Mouse (Mus musculus): ENCODE measurements around the gene Gpi1. TPM values are rescaled to one million over a fixed set of nuclear protein-coding genes. Genes with fewer than 3 reads are reported as not detected.
"Not testable (repeated sequence)": the region's sequence is repeated elsewhere in the genome, so short reads cannot be mapped to it uniquely, and the experiment has no call there.

The Gpi1 gene
- total and polyA plus RNA-seq, 3 experiments: 270 to 1,355 (median 727) TPM

DNA sequence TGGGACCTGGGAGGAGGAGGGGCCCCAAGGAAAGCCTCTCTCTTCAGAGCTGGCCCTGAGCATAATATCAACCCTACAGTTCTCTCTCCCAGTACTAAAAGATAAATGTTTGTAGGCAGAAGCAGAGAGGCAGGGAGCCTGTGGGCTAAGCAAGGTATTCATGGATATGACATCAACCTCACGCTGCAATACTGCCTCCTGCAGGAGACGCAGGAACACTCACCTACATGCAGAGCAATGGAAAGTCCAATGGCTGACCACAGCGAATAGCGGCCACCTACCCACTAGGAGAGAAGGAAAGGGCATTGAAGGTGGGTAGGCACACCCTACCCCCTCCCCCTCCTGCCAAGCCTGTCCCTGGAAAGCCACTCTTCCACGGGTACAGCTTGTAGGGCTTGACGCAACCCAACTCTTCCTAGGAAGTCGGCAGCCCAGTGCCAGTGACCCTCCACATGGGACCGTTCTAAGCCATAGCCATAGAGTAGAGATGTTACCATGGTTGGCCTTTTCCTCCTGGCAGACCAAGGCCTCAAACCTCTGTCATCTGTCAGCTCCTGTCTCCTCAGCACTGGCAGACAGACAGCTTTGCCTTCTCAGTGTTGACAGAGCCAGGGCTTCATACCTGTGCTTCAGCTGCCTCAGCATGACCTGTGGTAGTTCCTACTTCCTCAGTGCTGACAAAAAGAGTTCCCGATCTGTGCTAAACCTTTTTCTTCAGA is 21.9 kb downstream of the Gpi1 start:
- no peaks in the 10 kb centered on the region for H3K79me2 ChIP-seq (ENCODE audit: control insufficient read depth, insufficient read depth, low read length, poor library complexity)
- H3K4me1 ChIP-seq (ENCODE audit: control insufficient read depth in 1 of 2, insufficient read depth in 2 of 2, low read length in 2 of 2): no peaks in the 10 kb centered on the region
- peaks cover 0 to 9% of the 10 kb centered on the region in 2 experiments; a peak in 2 of 4 replicates for H3K36me3 ChIP-seq (ENCODE audit: control insufficient read depth in 1 of 2, insufficient read depth in 2 of 2, low read length in 2 of 2)
- no peak overlapping the region for H3K27ac ChIP-seq (ENCODE audit: control insufficient read depth, low read depth, low read length)
- H3K27me3 ChIP-seq (ENCODE audit: control insufficient read depth in 1 of 2, insufficient read depth in 2 of 2, low read length in 2 of 2): no peaks in the 10 kb centered on the region
- H3K9me3 ChIP-seq (replicated peaks; ENCODE audit: insufficient read depth, low read length): no peaks in the 10 kb centered on the region
- H3K9ac ChIP-seq (ENCODE audit: control insufficient read depth, low read depth, low read length, poor library complexity, severe bottlenecking): no peak overlapping the region
- H3K4me3 ChIP-seq (ENCODE audit: control insufficient read depth in 1 of 2, insufficient read depth in 1 of 2, low read depth in 2 of 2, low read length in 2 of 2): no peak overlapping the region
- DNase-seq (ENCODE audit: low read depth, low spot score): no peak
- TF ChIP-seq POLR2AphosphoS2 (IDR thresholded peaks at IDR 0.05; ENCODE audit: low read length): no peak
- peak; percentile 31 to 40 (median 40); a peak in 4 of 6 replicates for TF ChIP-seq CTCF (IDR thresholded peaks at IDR 0.05 in 2 of 3, conservative IDR thresholded peaks at IDR 0.05 in 1 of 3; ENCODE audit: control insufficient read depth in 1 of 3, insufficient read depth in 1 of 3, low read depth in 2 of 3, low read length in 3 of 3, poor library complexity in 1 of 3, severe bottlenecking in 1 of 3)

DNA sequence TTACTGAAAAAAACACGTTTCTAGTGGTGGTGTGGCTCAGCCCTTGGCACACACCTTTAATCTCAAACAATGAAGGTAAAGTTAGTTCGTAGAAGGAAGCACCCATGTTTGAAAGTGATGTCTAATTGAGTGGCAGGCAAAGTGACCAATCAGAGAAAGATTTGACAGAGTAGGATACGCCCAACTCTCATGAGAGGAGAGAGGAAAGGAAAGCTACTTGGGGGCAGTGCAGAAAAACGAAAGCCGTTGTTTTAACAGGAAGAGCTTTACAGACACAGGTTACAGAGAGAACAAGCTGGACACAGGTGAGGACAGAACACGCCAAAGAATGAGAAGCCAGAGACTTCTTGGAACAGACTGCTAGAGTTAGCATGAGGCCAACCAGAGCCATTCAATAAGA is 23.8 kb downstream of the Gpi1 start:
- Histone ChIP-seq H3K27ac (ENCODE audit: control insufficient read depth, low read depth, low read length) (no peak overlapping the region), H3K4me1 (ENCODE audit: control insufficient read depth in 1 of 2, insufficient read depth in 2 of 2, low read length in 2 of 2) (no peaks in the 10 kb centered on the region), H3K27me3 (ENCODE audit: control insufficient read depth in 1 of 2, insufficient read depth in 2 of 2, low read length in 2 of 2) (no peaks in the 10 kb centered on the region), H3K9ac (ENCODE audit: control insufficient read depth, low read depth, low read length, poor library complexity, severe bottlenecking) (no peak overlapping the region), H3K36me3 (ENCODE audit: control insufficient read depth in 1 of 2, insufficient read depth in 2 of 2, low read length in 2 of 2) (peaks cover 0 to 11% of the 10 kb centered on the region in 2 experiments; a peak in 2 of 4 replicates), H3K79me2 (ENCODE audit: control insufficient read depth, insufficient read depth, low read length, poor library complexity) (no peaks in the 10 kb centered on the region), H3K9me3 (replicated peaks; ENCODE audit: insufficient read depth, low read length) (no peaks in the 10 kb centered on the region), H3K4me3 (ENCODE audit: control insufficient read depth in 1 of 2, insufficient read depth in 1 of 2, low read depth in 2 of 2, low read length in 2 of 2) (no peak overlapping the region)
- TF ChIP-seq USF1 (IDR thresholded peaks at IDR 0.05; ENCODE audit: low read depth, low read length) (no peak), UBTF (IDR thresholded peaks at IDR 0.05; ENCODE audit: borderline replicate concordance, insufficient read depth, low read depth, low read length) (no peak), ZC3H11A (IDR thresholded peaks at IDR 0.05; ENCODE audit: low read depth, low read length) (no peak), CHD1 (IDR thresholded peaks at IDR 0.05; ENCODE audit: low read depth, low read length) (no peak), GABPA (IDR thresholded peaks at IDR 0.05; ENCODE audit: low read depth, low read length) (no peak), GATA1 (IDR thresholded peaks at IDR 0.05; ENCODE audit: low read depth, low read length) (no peak)
- no peak for DNase-seq (ENCODE audit: low read depth, low spot score)

DNA sequence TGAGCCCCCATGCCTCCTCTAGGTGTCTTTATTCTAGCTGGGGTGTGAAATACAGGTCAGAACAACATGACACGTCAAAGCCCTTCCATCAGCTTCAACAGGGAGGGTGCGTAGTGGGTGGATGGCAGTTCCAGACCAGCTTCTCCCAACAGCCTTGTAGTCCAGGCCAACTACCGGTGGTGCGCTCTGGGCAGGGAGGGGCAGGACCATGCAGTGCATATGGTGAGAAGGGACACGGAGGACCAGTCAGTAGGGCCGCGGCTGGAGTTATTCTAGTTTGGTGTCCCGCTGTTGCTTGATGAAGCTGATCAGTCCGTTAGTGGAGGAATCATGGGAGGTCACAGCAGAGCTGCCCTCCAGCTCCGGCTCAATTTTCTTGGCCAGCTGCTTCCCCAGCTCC is 28.0 kb downstream of the Gpi1 start:
- H3K9ac ChIP-seq (ENCODE audit: control insufficient read depth, low read depth, low read length, poor library complexity, severe bottlenecking); H3K9me3 ChIP-seq (replicated peaks; ENCODE audit: insufficient read depth, low read length); H3K36me3 ChIP-seq (ENCODE audit: control insufficient read depth in 1 of 2, insufficient read depth in 2 of 2, low read length in 2 of 2): not testable (repeated sequence)

More for the DNA sequence above, 28.0 kb downstream of the Gpi1 start:
- not testable (repeated sequence) for H3K4me1 ChIP-seq (ENCODE audit: control insufficient read depth in 1 of 2, insufficient read depth in 2 of 2, low read length in 2 of 2); H3K79me2 ChIP-seq (ENCODE audit: control insufficient read depth, insufficient read depth, low read length, poor library complexity); H3K27me3 ChIP-seq (ENCODE audit: control insufficient read depth in 1 of 2, insufficient read depth in 2 of 2, low read length in 2 of 2); DNase-seq (ENCODE audit: low read depth, low spot score); H3K27ac ChIP-seq (ENCODE audit: control insufficient read depth, low read depth, low read length); H3K4me3 ChIP-seq (ENCODE audit: control insufficient read depth in 1 of 2, insufficient read depth in 1 of 2, low read depth in 2 of 2, low read length in 2 of 2)

Data from MEL (cell line).